Mouse (Mus musculus): ENCODE measurements around the gene Adh6a.

Gene Adh6a

GRCm38 (mm10) chr3:138312965-138313364 is at the start of gene Adh6a:
TSS of gene Adh6a (plus strand) at chr3:138313286.
- no peak for DNase-seq (ENCODE audit: low read depth, low spot score)

GRCm38 (mm10) chr3:138264648-138265047 is 48.4 kb upstream of the Adh6a start:
- DNase-seq (ENCODE audit: low read depth, low spot score): no peak

GRCm38 (mm10) chr3:138270507-138270906 is 42.6 kb upstream of the Adh6a start:
- no peak for DNase-seq (ENCODE audit: low read depth, low spot score)

- DNase-seq (ENCODE audit: low read depth, low spot score): no peak
Observed at GRCm38 (mm10) chr3:138271297-138271696, 41.8 kb upstream of the Adh6a start.

GRCm38 (mm10) chr3:138273080-138273479 is 40.0 kb upstream of the Adh6a start:
- peak; percentile 67 for DNase-seq (ENCODE audit: low read depth, low spot score)

- DNase-seq (ENCODE audit: low read depth, low spot score): no peak
Observed at GRCm38 (mm10) chr3:138275100-138275499, 38.0 kb upstream of the Adh6a start.

GRCm38 (mm10) chr3:138282556-138282955 is 30.5 kb upstream of the Adh6a start:
- no peak for DNase-seq (ENCODE audit: low read depth, low spot score)

GRCm38 (mm10) chr3:138283831-138284230 is 29.3 kb upstream of the Adh6a start:
- DNase-seq (ENCODE audit: low read depth, low spot score): no peak

GRCm38 (mm10) chr3:138285986-138286385 is 27.1 kb upstream of the Adh6a start:
- DNase-seq (ENCODE audit: low read depth, low spot score): no peak

GRCm38 (mm10) chr3:138287686-138288085 is 25.4 kb upstream of the Adh6a start:
- DNase-seq (ENCODE audit: low read depth, low spot score): no peak

GRCm38 (mm10) chr3:138290672-138291071 is 22.4 kb upstream of the Adh6a start:
- no peak for DNase-seq (ENCODE audit: low read depth, low spot score)

GRCm38 (mm10) chr3:138291529-138292117 is 21.5 kb upstream of the Adh6a start:
- no peak for DNase-seq (ENCODE audit: low read depth, low spot score)

- DNase-seq (ENCODE audit: low read depth, low spot score): no peak
Observed at GRCm38 (mm10) chr3:138293298-138293895, 19.7 kb upstream of the Adh6a start.

GRCm38 (mm10) chr3:138300130-138300529 is 13.0 kb upstream of the Adh6a start:
- no peak for DNase-seq (ENCODE audit: low read depth, low spot score)

- no peak for DNase-seq (ENCODE audit: low read depth, low spot score)
Observed at GRCm38 (mm10) chr3:138302676-138303075, 10.4 kb upstream of the Adh6a start.

GRCm38 (mm10) chr3:138303771-138304488 is 9.2 kb upstream of the Adh6a start:
- DNase-seq (ENCODE audit: low read depth, low spot score): no peak

GRCm38 (mm10) chr3:138304489-138304871 is 8.6 kb upstream of the Adh6a start:
- DNase-seq (ENCODE audit: low read depth, low spot score): no peak

- DNase-seq (ENCODE audit: low read depth, low spot score): no peak
Observed at GRCm38 (mm10) chr3:138305486-138306289, 7.4 kb upstream of the Adh6a start.

- DNase-seq (ENCODE audit: low read depth, low spot score): no peak
Observed at GRCm38 (mm10) chr3:138306290-138306683, 6.8 kb upstream of the Adh6a start.

- no peak for DNase-seq (ENCODE audit: low read depth, low spot score)
Observed at GRCm38 (mm10) chr3:138309910-138310309, 3.2 kb upstream of the Adh6a start.

GRCm38 (mm10) chr3:138311015-138311414 is 2.1 kb upstream of the Adh6a start:
- peak; percentile 38 for DNase-seq (ENCODE audit: low read depth, low spot score)

- no peak for DNase-seq (ENCODE audit: low read depth, low spot score)
Observed at GRCm38 (mm10) chr3:138316908-138317472, 3.9 kb downstream of the Adh6a start.
